Mouse (Mus musculus): Measurements from ENCODE around the gene Lin28b. TPM values are rescaled to one million over a fixed set of nuclear protein-coding genes. Genes with fewer than 3 reads are reported as not detected.

Gene Lin28b
- polyA plus RNA-seq, 1 experiment from 2014 or later = 0.07 TPM

- ATAC-seq (ENCODE audit: low FRiP score, low TSS enrichment) (no peak), DNase-seq (ENCODE audit: low spot score) (no peak)
- Histone ChIP-seq H3K4me3 (ENCODE audit: low read depth, low read length) (no peak overlapping the region), H3K27me3 (ENCODE audit: control insufficient read depth, insufficient read depth, low read length) (no peaks in the 10 kb centered on the region), H3K36me3 (ENCODE audit: control insufficient read depth, insufficient read depth, low read length) (no peaks in the 10 kb centered on the region), H3K4me2 (replicated peaks; ENCODE audit: low read depth) (no peak overlapping the region), H3K9me3 (ENCODE audit: control insufficient read depth, low read length) (no peaks in the 10 kb centered on the region), H3K4me1 (replicated peaks; ENCODE audit: control insufficient read depth, insufficient read depth) (no peaks in the 10 kb centered on the region), H3K27ac (replicated peaks) (no peak overlapping the region), H3K9ac (ENCODE audit: low read length) (no peak overlapping the region)
- TF ChIP-seq EP300 (optimal IDR thresholded peaks at IDR 0.05) = no peak
- TF ChIP-seq CTCF (IDR thresholded peaks at IDR 0.05; ENCODE audit: low read depth) = no peak
- 55% methylated on average over 1 of the region's 1 CpGs for WGBS
Observed at GRCm38 (mm10) chr10:45422372-45422771, 63.8 kb downstream of the Lin28b start.

- Histone ChIP-seq H3K4me3 (ENCODE audit: low read depth, low read length) (no peak overlapping the region), H3K4me1 (replicated peaks; ENCODE audit: control insufficient read depth, insufficient read depth) (no peaks in the 10 kb centered on the region), H3K27me3 (ENCODE audit: control insufficient read depth, insufficient read depth, low read length) (no peaks in the 10 kb centered on the region), H3K4me2 (replicated peaks; ENCODE audit: low read depth) (no peak overlapping the region), H3K36me3 (ENCODE audit: control insufficient read depth, insufficient read depth, low read length) (no peaks in the 10 kb centered on the region), H3K27ac (replicated peaks) (no peak overlapping the region), H3K9me3 (ENCODE audit: control insufficient read depth, low read length) (no peaks in the 10 kb centered on the region), H3K9ac (ENCODE audit: low read length) (no peak overlapping the region)
- TF ChIP-seq CTCF (IDR thresholded peaks at IDR 0.05; ENCODE audit: low read depth) = no peak
- ATAC-seq (ENCODE audit: low FRiP score, low TSS enrichment) (no peak), DNase-seq (ENCODE audit: low spot score) (no peak)
- 77% methylated on average over 5 of the region's 5 CpGs for WGBS
Observed at GRCm38 (mm10) chr10:45412144-45412543, 74.1 kb downstream of the Lin28b start.

GRCm38 (mm10) chr10:45411741-45412140 lies 74.5 kb downstream of the Lin28b start:
- Histone ChIP-seq H3K27ac (replicated peaks) (no peak overlapping the region), H3K4me3 (ENCODE audit: low read depth, low read length) (no peak overlapping the region), H3K36me3 (ENCODE audit: control insufficient read depth, insufficient read depth, low read length) (no peaks in the 10 kb centered on the region), H3K9me3 (ENCODE audit: control insufficient read depth, low read length) (no peaks in the 10 kb centered on the region), H3K27me3 (ENCODE audit: control insufficient read depth, insufficient read depth, low read length) (no peaks in the 10 kb centered on the region), H3K4me1 (replicated peaks; ENCODE audit: control insufficient read depth, insufficient read depth) (no peaks in the 10 kb centered on the region), H3K4me2 (replicated peaks; ENCODE audit: low read depth) (no peak overlapping the region), H3K9ac (ENCODE audit: low read length) (no peak overlapping the region)
- 55% methylated on average over 2 of the region's 2 CpGs for WGBS
- no peak for TF ChIP-seq EP300 (optimal IDR thresholded peaks at IDR 0.05)
- DNase-seq (ENCODE audit: low spot score) (no peak), ATAC-seq (ENCODE audit: low FRiP score, low TSS enrichment) (no peak)

- Histone ChIP-seq H3K27me3 (ENCODE audit: control insufficient read depth, insufficient read depth, low read length) (no peaks in the 10 kb centered on the region), H3K9ac (ENCODE audit: low read length) (no peak overlapping the region), H3K4me1 (replicated peaks; ENCODE audit: control insufficient read depth, insufficient read depth) (no peaks in the 10 kb centered on the region), H3K4me3 (ENCODE audit: low read depth, low read length) (no peak overlapping the region), H3K36me3 (ENCODE audit: control insufficient read depth, insufficient read depth, low read length) (no peaks in the 10 kb centered on the region), H3K27ac (replicated peaks) (no peak overlapping the region), H3K4me2 (replicated peaks; ENCODE audit: low read depth) (no peak overlapping the region), H3K9me3 (ENCODE audit: control insufficient read depth, low read length) (no peaks in the 10 kb centered on the region)
- DNase-seq (ENCODE audit: low spot score) (no peak), ATAC-seq (ENCODE audit: low FRiP score, low TSS enrichment) (no peak)
- 61% methylated on average over 10 of the region's 10 CpGs for WGBS
- no peak for TF ChIP-seq CTCF (IDR thresholded peaks at IDR 0.05; ENCODE audit: low read depth)
- no peak for TF ChIP-seq EP300 (optimal IDR thresholded peaks at IDR 0.05)
Observed at GRCm38 (mm10) chr10:45410624-45411341, 75.4 kb downstream of the Lin28b start.

GRCm38 (mm10) chr10:45399702-45400243 lies 86.4 kb downstream of the Lin28b start:
- no peak overlapping the region for H3K4me2 ChIP-seq (replicated peaks; ENCODE audit: low read depth)
- WGBS = 78% methylated on average over 7 of the region's 7 CpGs
- DNase-seq (ENCODE audit: low spot score) (no peak), ATAC-seq (ENCODE audit: low FRiP score, low TSS enrichment) (no peak)
- no peaks in the 10 kb centered on the region for H3K36me3 ChIP-seq (ENCODE audit: control insufficient read depth, insufficient read depth, low read length)
- no peak overlapping the region for H3K4me3 ChIP-seq (ENCODE audit: low read depth, low read length)
- TF ChIP-seq CTCF (IDR thresholded peaks at IDR 0.05; ENCODE audit: low read depth) = no peak
- no peak for TF ChIP-seq EP300 (optimal IDR thresholded peaks at IDR 0.05)
- no peak overlapping the region for H3K9ac ChIP-seq (ENCODE audit: low read length)
- H3K27ac ChIP-seq (replicated peaks) = no peak overlapping the region
- no peaks in the 10 kb centered on the region for H3K9me3 ChIP-seq (ENCODE audit: control insufficient read depth, low read length)
- H3K4me1 ChIP-seq (replicated peaks; ENCODE audit: control insufficient read depth, insufficient read depth) = no peaks in the 10 kb centered on the region
- no peaks in the 10 kb centered on the region for H3K27me3 ChIP-seq (ENCODE audit: control insufficient read depth, insufficient read depth, low read length)

GRCm38 (mm10) chr10:45398211-45398610 lies 88.0 kb downstream of the Lin28b start:
- ATAC-seq (ENCODE audit: low FRiP score, low TSS enrichment) (no peak), DNase-seq (ENCODE audit: low spot score) (no peak)
- no peak for TF ChIP-seq CTCF (IDR thresholded peaks at IDR 0.05; ENCODE audit: low read depth)
- no peak for TF ChIP-seq EP300 (optimal IDR thresholded peaks at IDR 0.05)
- Histone ChIP-seq H3K4me1 (replicated peaks; ENCODE audit: control insufficient read depth, insufficient read depth) (no peaks in the 10 kb centered on the region), H3K9ac (ENCODE audit: low read length) (no peak overlapping the region), H3K27ac (replicated peaks) (no peak overlapping the region), H3K4me3 (ENCODE audit: low read depth, low read length) (no peak overlapping the region), H3K36me3 (ENCODE audit: control insufficient read depth, insufficient read depth, low read length) (no peaks in the 10 kb centered on the region), H3K27me3 (ENCODE audit: control insufficient read depth, insufficient read depth, low read length) (no peaks in the 10 kb centered on the region), H3K4me2 (replicated peaks; ENCODE audit: low read depth) (no peak overlapping the region), H3K9me3 (ENCODE audit: control insufficient read depth, low read length) (no peaks in the 10 kb centered on the region)
- 65% methylated on average over 1 of the region's 1 CpGs for WGBS

All from stomach, postnatal 0 days (tissue).